Mouse (Mus musculus) hindbrain, embryonic 15.5 days (tissue): ENCODE results near the gene Mgmt. TPM values are rescaled to one million over a fixed set of nuclear protein-coding genes. Genes with fewer than 3 reads are reported as not detected.
A peak's percentile ranks its signal among the peaks of the same experiment; 100 is the strongest.

ENCODE experiments used
- ATAC-seq: fragments of 200-750 bp; cut with Nextera tagmentation; 2 replicates; pipeline ENCODE4 v1.8.0; 2017; ENCODE audit warnings: low read depth, moderate number of reproducible peaks, moderate TSS enrichment; ENCODE audit not compliant: low FRiP score
- H3K27ac ChIP-seq: fragments of 300-500 bp; sonication (generic); replicated peaks from 2 replicates; pipeline ENCODE4 v1.5.1; 2015; ENCODE audit warnings: mild to moderate bottlenecking, inconsistent platforms
- H3K27me3 ChIP-seq: fragments of 300-500 bp; sonication (generic); 2 replicates; pipeline ENCODE4 v1.6.1; 2015; ENCODE audit warnings: control low read depth, inconsistent platforms
- H3K36me3 ChIP-seq: fragments of 300-500 bp; sonication (generic); 2 replicates; pipeline ENCODE4 v1.6.1; 2015; ENCODE audit warnings: control low read depth, inconsistent platforms
- H3K4me1 ChIP-seq: fragments of 300-500 bp; sonication (generic); replicated peaks from 2 replicates; pipeline ENCODE4 v1.6.1; 2015; ENCODE audit warnings: control low read depth, inconsistent platforms
- H3K4me2 ChIP-seq: fragments of 300-500 bp; sonication (generic); 2 replicates; pipeline ENCODE4 v1.6.1; 2015; ENCODE audit warnings: moderate library complexity, mild to moderate bottlenecking, inconsistent platforms
- H3K4me3 ChIP-seq: fragments of 300-500 bp; sonication (generic); 2 replicates; pipeline ENCODE4 v1.5.1; 2015; ENCODE audit warnings: mild to moderate bottlenecking, inconsistent platforms
- H3K9ac ChIP-seq: fragments of 300-500 bp; sonication (generic); 2 replicates; pipeline ENCODE4 v1.6.1; 2015; ENCODE audit warnings: inconsistent platforms
- H3K9me3 ChIP-seq: fragments of 300-500 bp; sonication (generic); 2 replicates; pipeline ENCODE4 v1.6.1; 2016; ENCODE audit warnings: control low read depth, inconsistent platforms
- WGBS: fragments of 180-500 bp; shearing (Covaris S2); methylation state at CpG from one replicate; pipeline ENCODE4 v1.1.7; 2015; 5-methylcytosine and 5-hydroxymethylcytosine counted together
- polyA plus RNA-seq: library from polyadenylated mRNA; unstranded; fragments of >200 nt; fragmentation: Nextera tagmentation; extraction: Ambion mirVana; gene quantifications from 2 replicates; pipeline ENCODE4 v1.2.1, GENCODE M21; 2015

Gene Mgmt
- polyA plus RNA-seq, 1 experiment from 2014 or later = 1.5 TPM

DNA sequence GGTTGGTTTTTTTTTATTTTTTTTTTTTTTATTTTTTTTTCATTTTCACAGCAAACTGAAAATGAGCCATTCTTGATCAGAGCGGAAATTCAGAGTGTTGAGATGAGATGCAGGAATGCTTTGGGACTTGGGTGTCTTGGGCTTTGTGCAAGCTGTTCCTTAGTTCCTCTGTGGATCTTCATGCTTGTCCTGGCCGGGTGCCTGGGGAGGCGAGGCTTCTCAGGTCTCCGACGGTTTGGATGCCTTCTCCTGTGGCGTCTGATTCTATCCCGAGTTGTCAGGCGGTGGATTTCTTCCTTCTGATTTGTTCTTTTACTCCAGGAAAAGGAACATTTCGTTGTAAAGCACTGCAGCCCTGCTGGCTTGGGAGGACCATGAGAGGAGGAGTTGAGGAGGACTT lies 51.7 kb downstream of the Mgmt start:
- H3K36me3 ChIP-seq = no peaks in the 10 kb centered on the region
- H3K4me3 ChIP-seq = no peak overlapping the region
- no peak overlapping the region for H3K27ac ChIP-seq
- 84% methylated on average over 9 of the region's 9 CpGs for WGBS
- no peak overlapping the region for H3K9ac ChIP-seq
- H3K9me3 ChIP-seq = no peaks in the 10 kb centered on the region
- H3K4me2 ChIP-seq = no peak overlapping the region
- H3K4me1 ChIP-seq = no peaks in the 10 kb centered on the region
- no peak for ATAC-seq
- no peaks in the 10 kb centered on the region for H3K27me3 ChIP-seq

DNA sequence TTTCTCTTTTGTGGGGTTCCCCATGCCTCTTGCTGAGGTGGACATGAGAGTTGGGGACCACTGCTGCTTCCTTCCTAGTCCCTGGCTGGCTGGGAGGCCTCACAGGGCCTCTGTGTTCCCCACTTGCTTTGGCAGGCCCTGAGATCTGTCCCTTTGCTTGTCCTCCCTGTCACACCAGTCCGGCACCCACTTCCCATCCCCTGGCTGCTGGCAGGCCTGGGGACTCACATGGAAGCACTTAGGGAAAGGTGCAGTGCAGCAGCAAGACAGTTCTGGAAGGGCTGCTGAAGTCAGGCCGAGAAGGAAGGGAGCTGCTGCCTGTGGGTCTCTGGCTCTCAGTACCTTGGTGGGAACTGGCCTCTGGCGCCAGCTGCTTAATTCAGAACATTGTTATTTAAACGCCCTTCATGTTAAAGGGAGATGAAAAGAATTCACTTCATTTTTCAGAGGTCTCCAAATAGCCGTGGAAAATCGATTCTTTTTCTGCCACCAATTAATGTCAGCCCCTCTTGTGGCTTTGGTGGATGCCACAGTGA lies 53.9 kb downstream of the Mgmt start:
- Histone ChIP-seq H3K9ac (no peak overlapping the region), H3K4me1 (peaks cover 9% of the 10 kb centered on the region), H3K9me3 (no peaks in the 10 kb centered on the region), H3K27ac (no peak overlapping the region), H3K36me3 (no peaks in the 10 kb centered on the region), H3K27me3 (no peaks in the 10 kb centered on the region), H3K4me3 (no peak overlapping the region), H3K4me2 (no peak overlapping the region)
- ATAC-seq = no peak
- WGBS = 25% methylated on average over 6 of the region's 6 CpGs

DNA sequence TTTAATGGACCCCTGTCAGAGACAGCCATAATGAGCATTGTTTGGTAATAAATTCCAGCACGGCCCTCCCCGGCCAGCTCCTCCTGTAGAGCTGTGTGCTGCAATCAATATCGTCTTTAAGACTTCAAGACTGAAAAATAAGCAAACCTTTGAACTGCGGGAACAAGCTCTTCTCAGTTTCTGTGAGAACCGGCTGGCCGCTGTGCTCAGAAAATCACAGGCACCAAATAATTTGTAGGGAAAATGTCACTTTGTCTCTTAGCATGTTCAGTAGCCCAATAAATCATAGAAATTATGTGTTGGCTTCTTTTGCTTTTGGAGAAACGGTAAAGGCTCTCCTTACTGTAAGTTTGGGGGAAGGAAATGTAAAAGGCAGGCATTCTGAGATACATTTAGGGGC lies 58.2 kb downstream of the Mgmt start:
- Histone ChIP-seq H3K27me3 (no peaks in the 10 kb centered on the region), H3K9ac (no peak overlapping the region), H3K4me1 (peaks cover 12% of the 10 kb centered on the region), H3K4me2 (no peak overlapping the region), H3K27ac (no peak overlapping the region), H3K36me3 (no peaks in the 10 kb centered on the region), H3K4me3 (no peak overlapping the region), H3K9me3 (no peaks in the 10 kb centered on the region)
- no peak for ATAC-seq
- 36% methylated on average over 7 of the region's 7 CpGs for WGBS

GRCm38 (mm10) chr7:136953251-136953650 lies 58.8 kb downstream of the Mgmt start:
- Histone ChIP-seq H3K9me3 (no peaks in the 10 kb centered on the region), H3K27ac (no peak overlapping the region), H3K4me1 (peaks cover 12% of the 10 kb centered on the region), H3K4me3 (no peak overlapping the region), H3K27me3 (no peaks in the 10 kb centered on the region), H3K36me3 (no peaks in the 10 kb centered on the region), H3K4me2 (no peak overlapping the region), H3K9ac (no peak overlapping the region)
- WGBS = 19% methylated on average over 3 of the region's 3 CpGs
- no peak for ATAC-seq

GRCm38 (mm10) chr7:136972361-136972760 lies 77.9 kb downstream of the Mgmt start:
- H3K27ac ChIP-seq = no peak overlapping the region
- no peaks in the 10 kb centered on the region for H3K4me1 ChIP-seq
- H3K4me2 ChIP-seq = no peak overlapping the region
- ATAC-seq = no peak
- no peaks in the 10 kb centered on the region for H3K9me3 ChIP-seq
- H3K4me3 ChIP-seq = no peak overlapping the region
- no peaks in the 10 kb centered on the region for H3K36me3 ChIP-seq
- H3K27me3 ChIP-seq = no peaks in the 10 kb centered on the region
- no peak overlapping the region for H3K9ac ChIP-seq
- WGBS = 94% methylated on average over 7 of the region's 7 CpGs

DNA sequence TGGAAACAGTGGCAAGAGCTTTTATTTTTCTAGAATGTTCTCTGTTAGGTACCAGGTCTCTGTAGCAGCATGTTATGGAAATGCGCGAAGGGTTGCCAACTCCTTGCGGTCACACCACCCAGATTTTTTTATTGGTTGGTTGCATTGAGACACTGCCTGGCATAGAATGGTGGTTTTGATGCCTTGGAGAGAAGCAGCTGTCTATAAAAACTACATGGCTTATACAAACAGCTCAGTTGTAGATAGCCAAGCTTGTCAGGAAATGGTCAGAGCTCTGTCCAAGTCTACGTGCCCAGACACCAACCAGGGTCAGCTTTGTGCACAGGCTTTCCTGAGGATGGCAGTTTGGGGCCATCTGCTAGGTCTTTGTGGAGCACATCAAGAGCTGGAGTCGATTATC lies 80.6 kb downstream of the Mgmt start:
- Histone ChIP-seq H3K27ac (no peak overlapping the region), H3K9ac (no peak overlapping the region), H3K4me1 (no peaks in the 10 kb centered on the region), H3K4me3 (no peak overlapping the region), H3K9me3 (no peaks in the 10 kb centered on the region), H3K27me3 (no peaks in the 10 kb centered on the region), H3K4me2 (no peak overlapping the region), H3K36me3 (no peaks in the 10 kb centered on the region)
- ATAC-seq = no peak
- WGBS = 93% methylated on average over 5 of the region's 5 CpGs

- no peaks in the 10 kb centered on the region for H3K9me3 ChIP-seq
- no peak overlapping the region for H3K4me2 ChIP-seq
- WGBS = 82% methylated on average over 15 of the region's 15 CpGs
These were observed 103.0 kb downstream of the Mgmt start for GRCm38 (mm10) chr7:136997456-136997855.

DNA sequence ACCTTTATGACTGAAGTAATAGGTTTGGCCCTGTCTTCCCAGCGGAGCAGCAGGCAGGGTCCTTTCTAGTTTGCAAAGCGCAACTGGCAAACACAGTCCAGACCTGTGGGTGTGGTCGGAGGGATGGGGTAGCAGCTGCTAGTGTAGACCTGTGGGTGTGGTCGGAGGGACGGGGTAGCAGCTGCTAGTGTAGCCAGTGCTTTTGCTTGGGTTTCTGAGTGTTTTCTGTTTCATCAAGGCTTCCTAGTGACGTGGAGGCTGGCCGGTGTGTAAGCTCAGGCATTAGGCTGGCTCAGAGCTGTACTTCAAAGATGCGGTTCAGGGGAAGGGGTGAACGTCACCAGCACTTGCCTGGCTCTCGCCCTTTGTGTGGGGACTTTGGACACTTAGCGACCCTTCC lies 106.3 kb downstream of the Mgmt start:
- Histone ChIP-seq H3K9me3 (no peaks in the 10 kb centered on the region), H3K9ac (no peak overlapping the region), H3K27me3 (no peaks in the 10 kb centered on the region), H3K4me2 (no peak overlapping the region), H3K4me3 (no peak overlapping the region), H3K36me3 (no peaks in the 10 kb centered on the region), H3K27ac (no peak overlapping the region), H3K4me1 (peaks cover 26% of the 10 kb centered on the region)
- no peak for ATAC-seq
- WGBS = 54% methylated on average over 11 of the region's 11 CpGs

More at GRCm38 (mm10) chr7:136997456-136997855, 103.0 kb downstream of the Mgmt start:
- Histone ChIP-seq H3K4me1 (peaks cover 13% of the 10 kb centered on the region), H3K36me3 (no peaks in the 10 kb centered on the region), H3K27ac (no peak overlapping the region), H3K27me3 (no peaks in the 10 kb centered on the region), H3K9ac (no peak overlapping the region), H3K4me3 (no peak overlapping the region)
- no peak for ATAC-seq

- H3K4me1 ChIP-seq = peaks cover 26% of the 10 kb centered on the region
- H3K9ac ChIP-seq = no peak overlapping the region
- no peaks in the 10 kb centered on the region for H3K9me3 ChIP-seq
- H3K4me2 ChIP-seq = no peak overlapping the region
- no peaks in the 10 kb centered on the region for H3K36me3 ChIP-seq
- no peak overlapping the region for H3K4me3 ChIP-seq
- no peaks in the 10 kb centered on the region for H3K27me3 ChIP-seq
- ATAC-seq = no peak
- WGBS = 44% methylated on average over 15 of the region's 15 CpGs
- no peak overlapping the region for H3K27ac ChIP-seq
These were observed 106.8 kb downstream of the Mgmt start for GRCm38 (mm10) chr7:137001215-137001614.

DNA sequence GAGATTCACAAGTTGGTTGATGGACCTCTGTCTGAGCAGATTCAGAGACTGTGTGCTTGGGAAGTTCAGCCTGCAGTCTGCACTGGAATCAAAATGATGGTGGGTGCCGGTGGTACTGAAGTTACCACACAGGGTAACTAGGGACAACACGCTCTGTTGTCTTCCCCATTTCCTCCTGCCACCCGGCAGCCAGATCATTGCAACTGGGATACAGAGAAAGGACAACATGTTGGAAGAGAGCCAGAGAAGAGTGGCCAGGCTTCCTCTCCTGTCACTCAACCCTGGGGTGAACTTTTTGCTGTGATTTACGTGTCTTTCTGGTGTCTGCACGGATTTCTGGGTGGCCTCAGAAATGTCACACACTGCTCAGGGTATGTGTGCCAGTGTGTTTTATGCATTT lies 107.4 kb downstream of the Mgmt start:
- no peak overlapping the region for H3K27ac ChIP-seq
- no peaks in the 10 kb centered on the region for H3K36me3 ChIP-seq
- no peak for ATAC-seq
- no peak overlapping the region for H3K4me2 ChIP-seq
- WGBS = 31% methylated on average over 5 of the region's 5 CpGs
- peaks cover 26% of the 10 kb centered on the region for H3K4me1 ChIP-seq
- H3K4me3 ChIP-seq = no peak overlapping the region
- no peaks in the 10 kb centered on the region for H3K9me3 ChIP-seq
- no peak overlapping the region for H3K9ac ChIP-seq
- H3K27me3 ChIP-seq = no peaks in the 10 kb centered on the region

GRCm38 (mm10) chr7:137002431-137002830 lies 108.0 kb downstream of the Mgmt start:
- Histone ChIP-seq H3K27me3 (no peaks in the 10 kb centered on the region), H3K27ac (no peak overlapping the region), H3K9ac (no peak overlapping the region), H3K4me1 (peaks cover 26% of the 10 kb centered on the region), H3K4me3 (no peak overlapping the region), H3K4me2 (no peak overlapping the region), H3K9me3 (no peaks in the 10 kb centered on the region), H3K36me3 (no peaks in the 10 kb centered on the region)
- no peak for ATAC-seq
- WGBS = 46% methylated on average over 3 of the region's 3 CpGs

DNA sequence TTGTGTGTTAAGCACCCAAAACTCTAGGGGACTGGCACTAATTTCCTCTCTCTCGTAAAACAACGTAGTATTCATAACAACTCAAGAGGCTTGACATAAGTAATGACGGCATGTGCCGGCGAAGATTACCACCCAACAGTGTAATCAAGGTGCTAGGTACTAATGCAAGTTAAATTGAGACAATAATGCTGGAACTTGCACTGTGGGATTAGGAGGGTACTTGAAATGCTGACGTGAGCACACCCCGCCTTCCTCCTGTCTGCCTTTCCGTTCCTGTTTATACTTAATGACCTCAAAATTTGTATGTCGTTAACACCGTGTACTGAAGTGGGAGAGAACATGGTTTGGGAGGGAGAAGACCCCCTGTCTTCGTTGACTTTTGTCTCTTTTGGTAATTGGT lies 110.9 kb downstream of the Mgmt start:
- H3K36me3 ChIP-seq = no peaks in the 10 kb centered on the region
- ATAC-seq = 0 out of 2 replicates have a peak, but pooled peaks have one; percentile 35
- H3K9me3 ChIP-seq = no peaks in the 10 kb centered on the region
- H3K4me3 ChIP-seq = no peak overlapping the region
- no peak overlapping the region for H3K9ac ChIP-seq
- H3K4me1 ChIP-seq = peaks cover 29% of the 10 kb centered on the region
- H3K27me3 ChIP-seq = no peaks in the 10 kb centered on the region
- 0 out of 2 replicates have a peak overlapping the region, but pooled peaks have one; percentile 18 for H3K4me2 ChIP-seq
- 0 out of 2 replicates have a peak overlapping the region, but pooled peaks have one; percentile 46 for H3K27ac ChIP-seq
- 33% methylated on average over 11 of the region's 11 CpGs for WGBS

- H3K4me1 ChIP-seq = peaks cover 10% of the 10 kb centered on the region; the same call in 1 of the 2 replicates
- H3K27ac ChIP-seq = no peak overlapping the region
- no peaks in the 10 kb centered on the region for H3K9me3 ChIP-seq
- no peak overlapping the region for H3K4me3 ChIP-seq
- no peak overlapping the region for H3K4me2 ChIP-seq
- H3K9ac ChIP-seq = no peak overlapping the region
- 57% methylated on average over 6 of the region's 6 CpGs for WGBS
- H3K27me3 ChIP-seq = no peaks in the 10 kb centered on the region
- H3K36me3 ChIP-seq = no peaks in the 10 kb centered on the region
- ATAC-seq = no peak
These were observed 113.9 kb downstream of the Mgmt start for GRCm38 (mm10) chr7:137008321-137008720.
